Mouse (Mus musculus) mature B cell (primary cell): Measurements from ENCODE around the gene Ccdc110.

Experiments
- in situ Hi-C: fragments of 300-500 bp; cut with MboI; formaldehyde crosslinking; loops from 2 replicates; pipeline ENCODE4 v1.14.3; 2019

Ccdc110 gene

GRCm38 (mm10) chr8:45975837-45976468, 41.5 kb downstream of the Ccdc110 start:
- in situ Hi-C loops = loop anchor here (25.0 kb wide), 1 partner anchor 186 kb away; the partner anchor contains the start of genes Cfap97 and Snx25

GRCm38 (mm10) chr8:45986665-45987064, 52.2 kb downstream of the Ccdc110 start:
- in situ Hi-C loops = loop anchor here (25.0 kb wide), 1 partner anchor 176 kb away; the partner anchor contains the start of genes Cfap97 and Snx25

- in situ Hi-C loops = loop anchor here (25.0 kb wide), 1 partner anchor 174 kb away; the partner anchor contains the start of genes Cfap97 and Snx25
Measured at GRCm38 (mm10) chr8:45988189-45988588, 53.8 kb downstream of the Ccdc110 start.

- in situ Hi-C loops = loop anchor here (25.0 kb wide), 1 partner anchor 172 kb away; the partner anchor contains the start of genes Cfap97 and Snx25
Measured at GRCm38 (mm10) chr8:45990631-45991310, 56.4 kb downstream of the Ccdc110 start.
